Mouse (Mus musculus) liver, postnatal 0 days (tissue): Measurements from ENCODE around the gene Ednrb. TPM values are rescaled to one million over a fixed set of nuclear protein-coding genes. Genes with fewer than 3 reads are reported as not detected.

Experiments used
- ATAC-seq: fragments of 200-750 bp; cut with Nextera tagmentation; 2 replicates; pipeline ENCODE4 v1.8.0; 2017; ENCODE audit warnings: mild to moderate bottlenecking, moderate library complexity
- DNase-seq: peaks from one replicate; pipeline ENCODE4 v3.0.0-alpha.2; 2016
- H3K27ac ChIP-seq: fragments of 300-500 bp; sonication (generic); 2 replicates; pipeline ENCODE4 v1.5.1; 2014; ENCODE audit warnings: antibody characterized with exemption, moderate library complexity, mild to moderate bottlenecking, low read depth
- H3K27me3 ChIP-seq: fragments of 300-500 bp; sonication (generic); 2 replicates; pipeline ENCODE4 v1.6.1; 2014; ENCODE audit warnings: low read length, control low read depth, mixed read lengths; ENCODE audit not compliant: insufficient read depth
- H3K36me3 ChIP-seq: fragments of 300-500 bp; sonication (generic); replicated peaks from 2 replicates; pipeline ENCODE4 v1.6.1; 2014; ENCODE audit warnings: mild to moderate bottlenecking, control low read depth, low read length, moderate library complexity, mixed read lengths; ENCODE audit not compliant: insufficient read depth
- H3K4me1 ChIP-seq: fragments of 300-500 bp; sonication (generic); 2 replicates; pipeline ENCODE4 v1.6.1; 2014; ENCODE audit warnings: antibody characterized with exemption, mild to moderate bottlenecking, control low read depth; ENCODE audit not compliant: insufficient read depth
- H3K4me2 ChIP-seq: fragments of 300-500 bp; sonication (generic); 2 replicates; pipeline ENCODE4 v1.6.1; 2014; ENCODE audit warnings: low read depth, mild to moderate bottlenecking, low read length, moderate library complexity, mixed read lengths
- H3K4me3 ChIP-seq: fragments of 300-500 bp; sonication (generic); 2 replicates; pipeline ENCODE4 v1.5.1; 2014; ENCODE audit warnings: low read depth, low read length
- H3K9ac ChIP-seq: fragments of 300-500 bp; sonication (generic); replicated peaks from 2 replicates; pipeline ENCODE4 v1.6.1; 2014; ENCODE audit warnings: mild to moderate bottlenecking, moderate library complexity
- H3K9me3 ChIP-seq: fragments of 300-500 bp; sonication (generic); 2 replicates; pipeline ENCODE4 v1.6.1; 2016; ENCODE audit warnings: mild to moderate bottlenecking, control low read depth, low read length, mixed read lengths
- CTCF ChIP-seq: sonication (generic); IDR thresholded peaks from 2 replicates; pipeline ENCODE4 v1.5.1; 2016; ENCODE audit warnings: antibody characterized with exemption, low read depth
- EP300 ChIP-seq: IDR thresholded peaks from 2 replicates; pipeline ENCODE4 v1.6.1; 2016; ENCODE audit warnings: antibody characterized with exemption, low read depth, mild to moderate bottlenecking
- WGBS: fragments of 180-500 bp; shearing (Covaris S2); extraction: QIAGEN DNeasy Blood & Tissue Kit; methylation state at CpG from one replicate; pipeline ENCODE4 v1.1.7; 2014; ENCODE audit not compliant: insufficient replicate concordance; 5-methylcytosine and 5-hydroxymethylcytosine counted together
- polyA plus RNA-seq: library from polyadenylated mRNA; unstranded; fragments of >200 nt; fragmentation: Nextera tagmentation; extraction: Ambion mirVana; gene quantifications from 2 replicates; pipeline ENCODE4 v1.2.1, GENCODE M21; 2015

The Ednrb gene
- polyA plus RNA-seq, 1 experiment from 2014 or later = 10.0 TPM

DNA sequence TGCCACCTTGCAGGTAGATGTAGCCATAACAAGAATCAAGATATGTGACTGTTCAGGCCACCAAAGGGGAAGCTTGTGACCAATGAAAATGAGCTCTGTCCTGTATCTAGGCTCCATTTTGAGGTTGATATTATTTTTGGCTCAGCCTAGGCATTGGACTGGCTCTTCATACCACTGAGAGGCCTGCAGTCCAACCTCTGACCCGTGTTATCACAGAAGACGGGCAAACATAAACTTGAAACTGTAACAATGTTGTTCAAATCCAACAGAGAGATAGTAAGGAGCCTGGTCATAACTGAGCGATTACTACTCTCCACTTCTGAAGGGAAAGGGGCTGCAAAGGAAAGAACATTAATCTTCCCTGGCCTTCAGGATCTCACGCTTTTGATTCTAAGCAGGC is 11.7 kb downstream of the Ednrb start:
- H3K4me1 ChIP-seq = no peaks in the 10 kb centered on the region
- DNase-seq = no peak
- TF ChIP-seq CTCF = no peak
- TF ChIP-seq EP300 = no peak

DNA sequence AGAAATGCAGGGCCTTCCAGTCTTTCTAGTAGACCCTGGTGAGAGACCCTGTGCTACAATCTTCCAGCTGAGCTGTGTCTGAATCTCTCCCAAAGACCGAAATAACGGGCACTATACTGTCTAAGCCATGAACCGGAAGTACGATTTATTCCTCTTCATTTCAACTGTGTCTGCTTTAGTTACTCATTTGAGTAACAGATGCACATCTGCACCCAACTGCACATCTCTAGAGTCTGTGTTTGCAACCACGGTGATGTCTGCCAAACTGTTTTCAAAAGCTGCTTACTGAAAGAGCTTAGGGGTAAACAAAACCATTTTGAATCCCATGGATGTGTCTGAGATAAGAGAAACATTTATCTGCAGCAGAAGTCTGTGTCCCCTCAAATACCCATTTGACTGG is 13.2 kb downstream of the Ednrb start:
- no peaks in the 10 kb centered on the region for H3K9me3 ChIP-seq
- WGBS = 71% methylated on average over 5 of the region's 5 CpGs
- ATAC-seq (no peak), DNase-seq (no peak)
- H3K4me2 ChIP-seq = no peak overlapping the region
- no peaks in the 10 kb centered on the region for H3K4me1 ChIP-seq
- no peaks in the 10 kb centered on the region for H3K27me3 ChIP-seq
- H3K36me3 ChIP-seq = no peaks in the 10 kb centered on the region
- no peak overlapping the region for H3K9ac ChIP-seq
- no peak overlapping the region for H3K27ac ChIP-seq
- H3K4me3 ChIP-seq = no peak overlapping the region
- TF ChIP-seq EP300 (no peak), CTCF (no peak)

More for the DNA sequence above, 11.7 kb downstream of the Ednrb start:
- no peak for ATAC-seq
- Histone ChIP-seq H3K4me2 (no peak overlapping the region), H3K9me3 (no peaks in the 10 kb centered on the region), H3K27ac (no peak overlapping the region), H3K36me3 (no peaks in the 10 kb centered on the region), H3K9ac (no peak overlapping the region), H3K4me3 (no peak overlapping the region), H3K27me3 (no peaks in the 10 kb centered on the region)
- WGBS = 62% methylated on average over 4 of the region's 4 CpGs

DNA sequence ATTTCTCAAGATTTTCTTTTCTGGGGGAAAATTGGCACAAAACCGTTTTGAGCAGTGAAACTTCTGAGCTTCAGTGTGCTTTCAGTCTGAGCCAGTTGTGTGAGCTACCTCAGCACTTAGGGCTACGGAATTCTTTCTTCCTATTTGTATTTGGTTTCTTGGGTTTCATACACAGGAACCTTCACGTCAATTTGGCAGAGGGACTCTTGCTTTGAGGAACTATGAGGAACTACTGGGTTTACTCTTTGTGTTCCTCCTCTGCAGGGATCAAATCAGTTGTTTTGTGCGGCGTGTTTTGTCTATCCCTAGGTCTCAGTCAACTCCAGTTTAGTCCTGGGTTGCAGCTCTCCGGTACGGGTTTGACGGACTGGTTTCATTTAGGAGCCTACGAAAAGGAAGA is 17.9 kb downstream of the Ednrb start:
- H3K9ac ChIP-seq = no peak overlapping the region
- ATAC-seq = no peak
- H3K4me1 ChIP-seq = no peaks in the 10 kb centered on the region
- DNase-seq = no peak
- TF ChIP-seq EP300 = no peak
- no peak for TF ChIP-seq CTCF
- no peak overlapping the region for H3K4me2 ChIP-seq
- H3K27ac ChIP-seq = no peak overlapping the region
- 48% methylated on average over 9 of the region's 9 CpGs for WGBS
- no peak overlapping the region for H3K4me3 ChIP-seq
- H3K9me3 ChIP-seq = no peaks in the 10 kb centered on the region
- no peaks in the 10 kb centered on the region for H3K27me3 ChIP-seq
- H3K36me3 ChIP-seq = no peaks in the 10 kb centered on the region

DNA sequence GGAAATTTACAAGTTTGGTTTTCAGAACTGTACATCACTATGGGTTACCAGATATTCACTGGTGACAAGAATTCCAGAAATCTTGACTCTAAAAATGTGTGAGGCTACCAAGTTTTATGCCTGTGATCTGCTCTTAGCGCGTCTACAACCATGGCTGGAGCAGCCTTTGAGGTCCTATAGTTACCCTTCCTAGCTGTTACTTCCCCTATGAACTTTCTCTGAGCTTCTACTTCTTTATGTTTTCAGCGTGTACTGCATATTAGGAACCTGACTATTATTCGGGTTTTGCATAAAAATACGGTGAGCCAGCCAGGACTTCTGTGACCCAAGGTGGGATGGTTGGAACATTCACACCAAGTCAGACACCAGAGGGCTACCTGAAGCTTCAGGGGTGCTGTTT is 18.3 kb downstream of the Ednrb start:
- Histone ChIP-seq H3K9me3 (no peaks in the 10 kb centered on the region), H3K4me1 (no peaks in the 10 kb centered on the region), H3K27ac (no peak overlapping the region)

DNA sequence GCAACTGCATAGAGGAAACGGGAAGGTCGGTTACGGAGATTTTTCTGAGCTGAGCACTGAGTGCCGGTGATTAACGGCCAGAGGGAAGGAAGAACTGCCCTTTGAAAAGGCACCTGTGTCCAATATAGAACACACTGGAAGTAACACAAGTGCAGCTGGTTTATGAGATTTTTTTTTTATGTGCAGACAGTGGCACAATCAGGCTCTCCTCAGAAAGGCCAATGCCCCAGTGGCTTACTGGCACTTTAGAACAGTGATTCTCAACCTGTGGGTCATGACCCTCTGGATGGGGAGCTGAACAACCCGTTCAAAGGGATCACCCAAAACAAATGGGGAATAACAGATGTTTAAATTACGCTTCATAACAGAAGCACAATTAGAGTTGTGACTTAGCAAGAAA is 20.7 kb downstream of the Ednrb start:
- H3K27me3 ChIP-seq = no peaks in the 10 kb centered on the region
- ATAC-seq (no peak), DNase-seq (no peak)
- H3K4me2 ChIP-seq = no peak overlapping the region
- 64% methylated on average over 7 of the region's 7 CpGs for WGBS
- no peaks in the 10 kb centered on the region for H3K36me3 ChIP-seq
- TF ChIP-seq EP300 = no peak
- TF ChIP-seq CTCF = no peak
- no peaks in the 10 kb centered on the region for H3K9me3 ChIP-seq
- no peaks in the 10 kb centered on the region for H3K4me1 ChIP-seq
- H3K9ac ChIP-seq = no peak overlapping the region
- no peak overlapping the region for H3K4me3 ChIP-seq
- no peak overlapping the region for H3K27ac ChIP-seq

More for the DNA sequence above, 18.3 kb downstream of the Ednrb start:
- no peaks in the 10 kb centered on the region for H3K27me3 ChIP-seq
- no peak overlapping the region for H3K9ac ChIP-seq
- ATAC-seq (no peak), DNase-seq (no peak)
- H3K4me3 ChIP-seq = no peak overlapping the region
- H3K36me3 ChIP-seq = no peaks in the 10 kb centered on the region
- no peak overlapping the region for H3K4me2 ChIP-seq
- TF ChIP-seq CTCF (no peak), EP300 (no peak)
- 67% methylated on average over 5 of the region's 5 CpGs for WGBS

DNA sequence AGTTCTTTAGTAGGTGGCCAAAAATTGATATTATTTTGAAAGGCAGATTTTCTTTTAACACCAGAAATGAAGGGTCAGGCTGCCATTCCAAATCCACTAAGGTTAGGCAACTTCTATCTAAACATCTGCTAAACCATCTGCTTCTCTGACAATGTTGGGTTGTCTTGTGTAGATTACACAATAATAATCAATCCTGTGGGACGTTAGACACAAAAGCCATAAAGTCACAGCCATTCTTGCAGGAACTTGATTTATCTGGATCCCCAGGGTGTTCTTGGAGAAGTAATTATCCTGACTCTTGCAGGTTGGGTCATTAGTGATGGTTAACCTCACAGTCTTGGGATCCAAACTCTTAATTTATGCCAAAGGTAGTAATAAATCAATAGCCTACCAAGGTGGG is 21.6 kb downstream of the Ednrb start:
- Histone ChIP-seq H3K4me1 (no peaks in the 10 kb centered on the region), H3K27me3 (no peaks in the 10 kb centered on the region), H3K36me3 (no peaks in the 10 kb centered on the region), H3K4me2 (no peak overlapping the region), H3K9me3 (no peaks in the 10 kb centered on the region), H3K27ac (no peak overlapping the region), H3K4me3 (no peak overlapping the region), H3K9ac (no peak overlapping the region)
- ATAC-seq (no peak), DNase-seq (no peak)
- 48% methylated on average over 1 of the region's 1 CpGs for WGBS
- TF ChIP-seq CTCF (no peak), EP300 (no peak)
